Mouse (Mus musculus) left cerebral cortex, postnatal 25 days (tissue): ENCODE results near the gene Cacng4. TPM values are rescaled to one million over a fixed set of nuclear protein-coding genes. Genes with fewer than 3 reads are reported as not detected.

Source experiments
- DNase-seq, 2 experiments: peaks; one replicate each; pipeline ENCODE4 v3.0.0; 2022; ENCODE audit warnings: low spot score in 2 of 2, mixed read lengths in 1 of 2
- intact Hi-C: fragments of 180-260 bp; cut with DNase I; formaldehyde crosslinking; loops from one replicate; pipeline ENCODE4 v1.15.1; 2025
- total RNA-seq, 2 experiments: library from RNA; stranded (reverse); gene quantifications; 2 replicates each; pipeline ENCODE4 v1.2.3; 2021

Gene Cacng4
- total RNA-seq, 2 experiments from 2014 or later, result 33.5 to 47.4 TPM

GRCm38 (mm10) chr11:107682694-107683355, 111.5 kb downstream of the Cacng4 start:
- no peak for DNase-seq
- intact Hi-C loops, result no loop called here

Other genes starting within 250 kb of the Cacng4 start
- 10 to 100 TPM; 46.0 to 47.7 TPM for gene Helz, start 246.6 kb downstream of the Cacng4 start, total RNA-seq
- not detected for gene Cacng1, start 78.0 kb downstream of the Cacng4 start, total RNA-seq
- gene Cacng5, start 120.5 kb upstream of the Cacng4 start, total RNA-seq, result 10 to 100 TPM; 12.9 to 14.4 TPM